Mouse (Mus musculus) kidney, embryonic 15.5 days (tissue): ENCODE results near the gene Usp12. TPM values are rescaled to one million over a fixed set of nuclear protein-coding genes. Genes with fewer than 3 reads are reported as not detected.
A peak's percentile ranks its signal among the peaks of the same experiment; 100 is the strongest.

Experiments used
- ATAC-seq: fragments of 200-750 bp; cut with Nextera tagmentation; replicated peaks from 2 replicates; pipeline ENCODE4 v1.8.0; 2017; ENCODE audit warnings: moderate TSS enrichment; ENCODE audit not compliant: low FRiP score
- H3K27ac ChIP-seq: fragments of 300-500 bp; sonication (generic); 2 replicates; pipeline ENCODE4 v1.5.1; 2015; ENCODE audit warnings: mild to moderate bottlenecking, inconsistent platforms
- H3K27me3 ChIP-seq: fragments of 300-500 bp; sonication (generic); 2 replicates; pipeline ENCODE4 v1.6.1; 2015; ENCODE audit warnings: inconsistent platforms
- H3K36me3 ChIP-seq: fragments of 300-500 bp; sonication (generic); 2 replicates; pipeline ENCODE4 v1.6.1; 2015; ENCODE audit warnings: inconsistent platforms
- H3K4me1 ChIP-seq: fragments of 300-500 bp; sonication (generic); 2 replicates; pipeline ENCODE4 v1.6.1; 2015; ENCODE audit warnings: inconsistent platforms
- H3K4me2 ChIP-seq: fragments of 300-500 bp; sonication (generic); 2 replicates; pipeline ENCODE4 v1.6.1; 2015; ENCODE audit warnings: moderate library complexity, mild to moderate bottlenecking, inconsistent platforms
- H3K4me3 ChIP-seq: fragments of 300-500 bp; sonication (generic); replicated peaks from 2 replicates; pipeline ENCODE4 v1.5.1; 2015; ENCODE audit warnings: mild to moderate bottlenecking, inconsistent platforms
- H3K9ac ChIP-seq: fragments of 300-500 bp; sonication (generic); 2 replicates; pipeline ENCODE4 v1.6.1; 2015; ENCODE audit warnings: mild to moderate bottlenecking, inconsistent platforms
- H3K9me3 ChIP-seq: fragments of 300-500 bp; sonication (generic); replicated peaks from 2 replicates; pipeline ENCODE4 v1.6.1; 2016; ENCODE audit warnings: inconsistent platforms
- WGBS: fragments of 180-500 bp; shearing (Covaris S2); methylation state at CpG from one replicate; pipeline ENCODE4 v1.1.7; 2015; ENCODE audit warnings: mixed read lengths; 5-methylcytosine and 5-hydroxymethylcytosine counted together
- polyA plus RNA-seq: library from polyadenylated mRNA; unstranded; fragments of >200 nt; fragmentation: Nextera tagmentation; extraction: Ambion mirVana; gene quantifications from 2 replicates; pipeline ENCODE4 v1.2.1, GENCODE M21; 2015

The Usp12 gene
- polyA plus RNA-seq, 1 experiment from 2014 or later = 21.2 TPM

GRCm38 (mm10) chr5:146832435-146832768 is 37.6 kb upstream of the Usp12 start:
- ATAC-seq = peak; percentile 54; the same call in 1 of the 2 replicates

GRCm38 (mm10) chr5:146829528-146829927 is 34.7 kb upstream of the Usp12 start:
- Histone ChIP-seq H3K9ac (no peak overlapping the region), H3K27me3 (no peaks in the 10 kb centered on the region), H3K4me2 (no peak overlapping the region), H3K9me3 (no peaks in the 10 kb centered on the region), H3K4me1 (peaks cover 20% of the 10 kb centered on the region), H3K36me3 (peaks cover 5% of the 10 kb centered on the region), H3K27ac (no peak overlapping the region), H3K4me3 (no peak overlapping the region)
- ATAC-seq = no peak
- 41% methylated on average over 8 of the region's 8 CpGs for WGBS

More at GRCm38 (mm10) chr5:146832435-146832768, 37.6 kb upstream of the Usp12 start:
- Histone ChIP-seq H3K9ac (peak overlapping the region; percentile 97), H3K9me3 (no peaks in the 10 kb centered on the region), H3K4me3 (peak overlapping the region; percentile 85), H3K27me3 (no peaks in the 10 kb centered on the region), H3K4me1 (peaks cover 24% of the 10 kb centered on the region), H3K4me2 (peak overlapping the region; percentile 75), H3K36me3 (peaks cover 34% of the 10 kb centered on the region), H3K27ac (peak overlapping the region; percentile 87)
- 52% methylated on average over 7 of the region's 7 CpGs for WGBS

GRCm38 (mm10) chr5:146823005-146823404 is 28.2 kb upstream of the Usp12 start:
- Histone ChIP-seq H3K36me3 (no peaks in the 10 kb centered on the region), H3K4me1 (peaks cover 7% of the 10 kb centered on the region), H3K4me3 (no peak overlapping the region), H3K9ac (no peak overlapping the region), H3K27ac (no peak overlapping the region), H3K4me2 (no peak overlapping the region), H3K27me3 (no peaks in the 10 kb centered on the region), H3K9me3 (no peaks in the 10 kb centered on the region)
- ATAC-seq = no peak
- WGBS = 66% methylated on average over 5 of the region's 5 CpGs

GRCm38 (mm10) chr5:146818906-146819623 is 24.3 kb upstream of the Usp12 start:
- H3K4me2 ChIP-seq = no peak overlapping the region
- no peaks in the 10 kb centered on the region for H3K27me3 ChIP-seq
- no peaks in the 10 kb centered on the region for H3K9me3 ChIP-seq
- no peaks in the 10 kb centered on the region for H3K36me3 ChIP-seq
- H3K4me3 ChIP-seq = no peak overlapping the region
- 65% methylated on average over 8 of the region's 8 CpGs for WGBS
- ATAC-seq = no peak
- H3K4me1 ChIP-seq = no peaks in the 10 kb centered on the region; the same call in 1 of the 2 replicates
- H3K27ac ChIP-seq = no peak overlapping the region
- no peak overlapping the region for H3K9ac ChIP-seq

- WGBS = 84% methylated on average over 8 of the region's 8 CpGs
- Histone ChIP-seq H3K9me3 (no peaks in the 10 kb centered on the region), H3K9ac (no peak overlapping the region), H3K4me2 (no peak overlapping the region), H3K4me3 (no peak overlapping the region), H3K27me3 (no peaks in the 10 kb centered on the region), H3K36me3 (no peaks in the 10 kb centered on the region), H3K4me1 (no peaks in the 10 kb centered on the region; the same call in 1 of the 2 replicates), H3K27ac (no peak overlapping the region)
- no peak for ATAC-seq
These were observed 22.8 kb upstream of the Usp12 start for GRCm38 (mm10) chr5:146817583-146817982.

GRCm38 (mm10) chr5:146815394-146815793 is 20.6 kb upstream of the Usp12 start:
- no peaks in the 10 kb centered on the region; the same call in 1 of the 2 replicates for H3K4me1 ChIP-seq
- no peak overlapping the region for H3K4me3 ChIP-seq
- H3K4me2 ChIP-seq = no peak overlapping the region
- ATAC-seq = no peak
- H3K27me3 ChIP-seq = no peaks in the 10 kb centered on the region
- no peak overlapping the region for H3K27ac ChIP-seq
- no peaks in the 10 kb centered on the region for H3K9me3 ChIP-seq
- 76% methylated on average over 4 of the region's 4 CpGs for WGBS
- no peaks in the 10 kb centered on the region for H3K36me3 ChIP-seq
- no peak overlapping the region for H3K9ac ChIP-seq

GRCm38 (mm10) chr5:146813421-146813820 is 18.6 kb upstream of the Usp12 start:
- no peaks in the 10 kb centered on the region for H3K36me3 ChIP-seq
- no peak overlapping the region for H3K4me2 ChIP-seq
- no peak overlapping the region for H3K27ac ChIP-seq
- no peaks in the 10 kb centered on the region for H3K9me3 ChIP-seq
- ATAC-seq = no peak
- H3K4me3 ChIP-seq = no peak overlapping the region
- no peaks in the 10 kb centered on the region for H3K4me1 ChIP-seq
- H3K27me3 ChIP-seq = no peaks in the 10 kb centered on the region
- 86% methylated on average over 4 of the region's 4 CpGs for WGBS
- no peak overlapping the region for H3K9ac ChIP-seq

- Histone ChIP-seq H3K27me3 (no peaks in the 10 kb centered on the region), H3K4me2 (no peak overlapping the region), H3K27ac (no peak overlapping the region), H3K4me1 (no peaks in the 10 kb centered on the region), H3K9me3 (no peaks in the 10 kb centered on the region), H3K36me3 (no peaks in the 10 kb centered on the region), H3K4me3 (no peak overlapping the region), H3K9ac (no peak overlapping the region)
- ATAC-seq = no peak
- 92% methylated on average over 5 of the region's 5 CpGs for WGBS
These were observed 18.1 kb upstream of the Usp12 start for GRCm38 (mm10) chr5:146812866-146813265.

GRCm38 (mm10) chr5:146809951-146810350 is 15.1 kb upstream of the Usp12 start:
- Histone ChIP-seq H3K4me1 (no peaks in the 10 kb centered on the region), H3K9me3 (no peaks in the 10 kb centered on the region), H3K27ac (no peak overlapping the region), H3K27me3 (no peaks in the 10 kb centered on the region), H3K4me2 (no peak overlapping the region), H3K9ac (no peak overlapping the region), H3K36me3 (no peaks in the 10 kb centered on the region), H3K4me3 (no peak overlapping the region)
- no peak for ATAC-seq
- 72% methylated on average over 5 of the region's 5 CpGs for WGBS

- ATAC-seq = no peak
- Histone ChIP-seq H3K27me3 (no peaks in the 10 kb centered on the region), H3K9me3 (peaks cover 6% of the 10 kb centered on the region; the same call in 1 of the 2 replicates), H3K4me3 (no peak overlapping the region), H3K4me2 (no peak overlapping the region), H3K9ac (no peak overlapping the region), H3K4me1 (no peaks in the 10 kb centered on the region), H3K36me3 (no peaks in the 10 kb centered on the region), H3K27ac (no peak overlapping the region)
- 45% methylated on average over 8 of the region's 8 CpGs for WGBS
These were observed 11.2 kb upstream of the Usp12 start for GRCm38 (mm10) chr5:146806004-146806430.

- H3K9ac ChIP-seq = no peak overlapping the region
- ATAC-seq = no peak
- peaks cover 6% of the 10 kb centered on the region; the same call in 1 of the 2 replicates for H3K9me3 ChIP-seq
- H3K4me2 ChIP-seq = no peak overlapping the region
- 52% methylated on average over 9 of the region's 9 CpGs for WGBS
- H3K4me3 ChIP-seq = no peak overlapping the region
- H3K27me3 ChIP-seq = no peaks in the 10 kb centered on the region
- H3K27ac ChIP-seq = no peak overlapping the region
- no peaks in the 10 kb centered on the region for H3K36me3 ChIP-seq
- H3K4me1 ChIP-seq = peaks cover 16% of the 10 kb centered on the region
These were observed 3.2 kb upstream of the Usp12 start for GRCm38 (mm10) chr5:146798031-146798430.

- Histone ChIP-seq H3K9ac (no peak overlapping the region), H3K4me1 (peaks cover 40% of the 10 kb centered on the region), H3K36me3 (no peaks in the 10 kb centered on the region), H3K9me3 (no peaks in the 10 kb centered on the region), H3K27me3 (no peaks in the 10 kb centered on the region), H3K27ac (no peak overlapping the region), H3K4me3 (no peak overlapping the region), H3K4me2 (no peak overlapping the region)
- 81% methylated on average over 13 of the region's 13 CpGs for WGBS
- no peak for ATAC-seq
These were observed 922 bp upstream of the Usp12 start for GRCm38 (mm10) chr5:146795728-146796127.
